Mouse (Mus musculus) E14TG2a.4 (cell line): Measurements from ENCODE around the gene Fam189b.

Source experiments
- CTCF ChIP-seq: conservative IDR thresholded peaks from 2 replicates; pipeline ENCODE4 v1.5.1; 2014; ENCODE audit warnings: low read length
- NANOG ChIP-seq: IDR thresholded peaks from 2 replicates; pipeline ENCODE4 v1.6.1; 2014; ENCODE audit warnings: borderline replicate concordance, low read length, mixed read lengths

DNA sequence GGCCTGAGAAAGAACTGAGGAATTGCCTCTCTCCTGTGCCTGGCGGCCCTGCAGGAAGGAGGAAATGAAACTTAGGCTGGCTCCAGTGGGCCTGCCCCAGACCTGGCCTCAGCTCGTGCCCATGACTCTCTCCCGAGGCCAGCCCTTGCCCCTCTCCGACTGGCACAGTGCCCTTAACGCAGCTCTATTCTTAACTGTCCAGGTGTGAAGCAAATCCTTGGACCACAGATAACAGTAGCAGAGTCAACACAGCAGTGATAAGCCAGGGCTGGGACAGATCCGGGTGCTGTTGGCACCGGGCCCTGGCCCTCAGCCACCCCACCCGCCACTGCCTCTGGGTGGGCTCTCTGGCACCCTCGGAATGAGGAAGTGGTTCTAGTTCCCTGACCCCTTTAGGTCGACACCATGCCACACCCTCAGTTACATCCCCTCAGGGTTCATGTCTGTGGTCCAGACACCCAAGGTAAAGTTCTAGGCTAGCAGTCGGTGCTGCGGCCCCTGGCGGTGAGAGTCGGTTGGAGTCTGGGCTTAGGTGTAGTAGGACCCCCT is 50.7 kb downstream of the Fam189b start:
- TF ChIP-seq CTCF, result no peak
- TF ChIP-seq NANOG, result no peak
